Mouse (Mus musculus): ENCODE measurements around the gene Gap43. TPM values are rescaled to one million over a fixed set of nuclear protein-coding genes. Genes with fewer than 3 reads are reported as not detected.
"Not testable (repeated sequence)": the region's sequence is repeated elsewhere in the genome, so short reads cannot be mapped to it uniquely, and the experiment has no call there.

Gap43 gene
- polyA plus RNA-seq, 1 experiment from 2014 or later: 25.3 TPM

GRCm38 (mm10) chr16:42262935-42263542 is 77.4 kb downstream of the Gap43 start:
- Histone ChIP-seq H3K4me3 (ENCODE audit: low read depth, low read length) (no peak overlapping the region), H3K27me3 (ENCODE audit: control insufficient read depth, insufficient read depth, low read length) (no peaks in the 10 kb centered on the region), H3K4me1 (ENCODE audit: control insufficient read depth, insufficient read depth, low read length) (no peaks in the 10 kb centered on the region), H3K36me3 (ENCODE audit: control insufficient read depth, insufficient read depth, low read length) (no peaks in the 10 kb centered on the region), H3K9me3 (replicated peaks; ENCODE audit: control insufficient read depth, low read length) (no peaks in the 10 kb centered on the region), H3K27ac (ENCODE audit: low read depth, low read length) (no peak overlapping the region), H3K4me2 (no peak overlapping the region), H3K9ac (ENCODE audit: low read depth, low read length) (no peak overlapping the region)
- WGBS (ENCODE audit: insufficient replicate concordance): 92% methylated on average over 5 of the region's 5 CpGs
- ATAC-seq (replicated peaks; ENCODE audit: insufficient number of reproducible peaks, low FRiP score, low TSS enrichment): no peak

GRCm38 (mm10) chr16:42255693-42256092 is 84.8 kb downstream of the Gap43 start:
- ATAC-seq (replicated peaks; ENCODE audit: insufficient number of reproducible peaks, low FRiP score, low TSS enrichment): no peak

GRCm38 (mm10) chr16:42255222-42255621 is 85.2 kb downstream of the Gap43 start:
- H3K9ac ChIP-seq (ENCODE audit: low read depth, low read length): no peak overlapping the region
- H3K9me3 ChIP-seq (replicated peaks; ENCODE audit: control insufficient read depth, low read length): no peaks in the 10 kb centered on the region
- no peaks in the 10 kb centered on the region for H3K4me1 ChIP-seq (ENCODE audit: control insufficient read depth, insufficient read depth, low read length)
- ATAC-seq (replicated peaks; ENCODE audit: insufficient number of reproducible peaks, low FRiP score, low TSS enrichment): no peak
- whole genome bisulfite sequencing (ENCODE audit: insufficient replicate concordance): 71% methylated on average over 3 of the region's 3 CpGs
- H3K4me2 ChIP-seq: no peak overlapping the region
- no peak overlapping the region for H3K4me3 ChIP-seq (ENCODE audit: low read depth, low read length)
- no peaks in the 10 kb centered on the region for H3K27me3 ChIP-seq (ENCODE audit: control insufficient read depth, insufficient read depth, low read length)
- H3K36me3 ChIP-seq (ENCODE audit: control insufficient read depth, insufficient read depth, low read length): no peaks in the 10 kb centered on the region
- no peak overlapping the region for H3K27ac ChIP-seq (ENCODE audit: low read depth, low read length)

More at GRCm38 (mm10) chr16:42255693-42256092, 84.8 kb downstream of the Gap43 start:
- 84% methylated on average over 11 of the region's 11 CpGs for WGBS (ENCODE audit: insufficient replicate concordance)
- Histone ChIP-seq H3K36me3 (ENCODE audit: control insufficient read depth, insufficient read depth, low read length) (no peaks in the 10 kb centered on the region), H3K4me3 (ENCODE audit: low read depth, low read length) (no peak overlapping the region), H3K4me1 (ENCODE audit: control insufficient read depth, insufficient read depth, low read length) (no peaks in the 10 kb centered on the region), H3K9ac (ENCODE audit: low read depth, low read length) (no peak overlapping the region), H3K27ac (ENCODE audit: low read depth, low read length) (no peak overlapping the region), H3K4me2 (no peak overlapping the region), H3K27me3 (ENCODE audit: control insufficient read depth, insufficient read depth, low read length) (no peaks in the 10 kb centered on the region), H3K9me3 (replicated peaks; ENCODE audit: control insufficient read depth, low read length) (no peaks in the 10 kb centered on the region)

- Histone ChIP-seq H3K36me3 (ENCODE audit: control insufficient read depth, insufficient read depth, low read length) (no peaks in the 10 kb centered on the region), H3K27ac (ENCODE audit: low read depth, low read length) (no peak overlapping the region), H3K27me3 (ENCODE audit: control insufficient read depth, insufficient read depth, low read length) (no peaks in the 10 kb centered on the region), H3K4me3 (ENCODE audit: low read depth, low read length) (no peak overlapping the region), H3K4me1 (ENCODE audit: control insufficient read depth, insufficient read depth, low read length) (no peaks in the 10 kb centered on the region), H3K9ac (ENCODE audit: low read depth, low read length) (no peak overlapping the region), H3K4me2 (no peak overlapping the region), H3K9me3 (replicated peaks; ENCODE audit: control insufficient read depth, low read length) (no peaks in the 10 kb centered on the region)
- 67% methylated on average over 5 of the region's 5 CpGs for WGBS (ENCODE audit: insufficient replicate concordance)
- ATAC-seq (replicated peaks; ENCODE audit: insufficient number of reproducible peaks, low FRiP score, low TSS enrichment): no peak
Measured at GRCm38 (mm10) chr16:42252252-42252651, 88.2 kb downstream of the Gap43 start.

- not testable (repeated sequence) for H3K9ac ChIP-seq (ENCODE audit: low read depth, low read length); H3K4me3 ChIP-seq (ENCODE audit: low read depth, low read length); H3K36me3 ChIP-seq (ENCODE audit: control insufficient read depth, insufficient read depth, low read length); H3K27ac ChIP-seq (ENCODE audit: low read depth, low read length); H3K27me3 ChIP-seq (ENCODE audit: control insufficient read depth, insufficient read depth, low read length); ATAC-seq (replicated peaks; ENCODE audit: insufficient number of reproducible peaks, low FRiP score, low TSS enrichment); H3K9me3 ChIP-seq (replicated peaks; ENCODE audit: control insufficient read depth, low read length); H3K4me2 ChIP-seq; H3K4me1 ChIP-seq (ENCODE audit: control insufficient read depth, insufficient read depth, low read length)
- WGBS (ENCODE audit: insufficient replicate concordance): 73% methylated on average over 3 of the region's 3 CpGs
Measured at GRCm38 (mm10) chr16:42244121-42244520, 96.3 kb downstream of the Gap43 start.

GRCm38 (mm10) chr16:42231306-42231705 is 109.1 kb downstream of the Gap43 start:
- Histone ChIP-seq H3K36me3 (ENCODE audit: control insufficient read depth, insufficient read depth, low read length) (no peaks in the 10 kb centered on the region), H3K27me3 (ENCODE audit: control insufficient read depth, insufficient read depth, low read length) (no peaks in the 10 kb centered on the region), H3K4me3 (ENCODE audit: low read depth, low read length) (no peak overlapping the region), H3K27ac (ENCODE audit: low read depth, low read length) (no peak overlapping the region), H3K4me2 (no peak overlapping the region), H3K9ac (ENCODE audit: low read depth, low read length) (no peak overlapping the region), H3K9me3 (replicated peaks; ENCODE audit: control insufficient read depth, low read length) (no peaks in the 10 kb centered on the region), H3K4me1 (ENCODE audit: control insufficient read depth, insufficient read depth, low read length) (no peaks in the 10 kb centered on the region)
- 68% methylated on average over 4 of the region's 4 CpGs for WGBS (ENCODE audit: insufficient replicate concordance)
- no peak for ATAC-seq (replicated peaks; ENCODE audit: insufficient number of reproducible peaks, low FRiP score, low TSS enrichment)

Small RNA genes lying within 50 kb of the gene (microRNA-seq; reads per million reads assigned to microRNA genes)
- 19.4 reads per million, percentile 51 among the genes with 10 or more reads in this experiment for gene Mir6540 (ENCODE audit: borderline number of aligned reads)

Measured in heart, embryonic 11.5 days (tissue).